Mouse (Mus musculus): ENCODE data around the gene Ndrg3. TPM values are rescaled to one million over a fixed set of nuclear protein-coding genes. Genes with fewer than 3 reads are reported as not detected.
"Not testable (repeated sequence)": the region's sequence is repeated elsewhere in the genome, so short reads cannot be mapped to it uniquely, and the experiment has no call there.

Gene Ndrg3
- polyA plus RNA-seq, 1 experiment: 81.0 TPM

- Histone ChIP-seq H3K27ac (ENCODE audit: insufficient read depth, low read depth, low read length) (no peak overlapping the region), H3K4me3 (ENCODE audit: insufficient read depth, low read length) (no peak overlapping the region), H3K4me1 (ENCODE audit: control insufficient read depth, insufficient read depth, low read length) (peaks cover 7% of the 10 kb centered on the region)
- TF ChIP-seq CTCF (IDR thresholded peaks at IDR 0.05; ENCODE audit: low read depth, low read length): no peak
- TF ChIP-seq POLR2A (IDR thresholded peaks at IDR 0.05; ENCODE audit: borderline replicate concordance, low read depth, low read length): no peak
These were observed 63.2 kb downstream of the Ndrg3 start for GRCm38 (mm10) chr2:156928606-156929005.

- peaks cover 7% of the 10 kb centered on the region for H3K4me1 ChIP-seq (ENCODE audit: control insufficient read depth, insufficient read depth, low read length)
- H3K27ac ChIP-seq (ENCODE audit: insufficient read depth, low read depth, low read length): no peak overlapping the region
These were observed 64.2 kb downstream of the Ndrg3 start for GRCm38 (mm10) chr2:156927663-156928062.

GRCm38 (mm10) chr2:156925611-156926010, 66.2 kb downstream of the Ndrg3 start:
- H3K4me3 ChIP-seq (ENCODE audit: insufficient read depth, low read length); H3K4me1 ChIP-seq (ENCODE audit: control insufficient read depth, insufficient read depth, low read length); H3K27ac ChIP-seq (ENCODE audit: insufficient read depth, low read depth, low read length): not testable (repeated sequence)

More at GRCm38 (mm10) chr2:156927663-156928062, 64.2 kb downstream of the Ndrg3 start:
- H3K4me3 ChIP-seq (ENCODE audit: insufficient read depth, low read length): no peak overlapping the region
- TF ChIP-seq POLR2A (IDR thresholded peaks at IDR 0.05; ENCODE audit: borderline replicate concordance, low read depth, low read length): no peak
- no peak for TF ChIP-seq CTCF (IDR thresholded peaks at IDR 0.05; ENCODE audit: low read depth, low read length)

- H3K4me3 ChIP-seq (ENCODE audit: insufficient read depth, low read length); H3K4me1 ChIP-seq (ENCODE audit: control insufficient read depth, insufficient read depth, low read length); H3K27ac ChIP-seq (ENCODE audit: insufficient read depth, low read depth, low read length): not testable (repeated sequence)
These were observed 66.8 kb downstream of the Ndrg3 start for GRCm38 (mm10) chr2:156925075-156925474.

GRCm38 (mm10) chr2:156924210-156924898, 67.5 kb downstream of the Ndrg3 start:
- no peak for TF ChIP-seq CTCF (IDR thresholded peaks at IDR 0.05; ENCODE audit: low read depth, low read length)
- TF ChIP-seq POLR2A (IDR thresholded peaks at IDR 0.05; ENCODE audit: borderline replicate concordance, low read depth, low read length): no peak
- H3K27ac ChIP-seq (ENCODE audit: insufficient read depth, low read depth, low read length): no peak overlapping the region
- H3K4me1 ChIP-seq (ENCODE audit: control insufficient read depth, insufficient read depth, low read length): peaks cover 7% of the 10 kb centered on the region
- H3K4me3 ChIP-seq (ENCODE audit: insufficient read depth, low read length): no peak overlapping the region

- H3K4me3 ChIP-seq (ENCODE audit: insufficient read depth, low read length): no peak overlapping the region
- TF ChIP-seq POLR2A (IDR thresholded peaks at IDR 0.05; ENCODE audit: borderline replicate concordance, low read depth, low read length): no peak
- no peak for TF ChIP-seq CTCF (IDR thresholded peaks at IDR 0.05; ENCODE audit: low read depth, low read length)
- H3K4me1 ChIP-seq (ENCODE audit: control insufficient read depth, insufficient read depth, low read length): peaks cover 7% of the 10 kb centered on the region
- H3K27ac ChIP-seq (ENCODE audit: insufficient read depth, low read depth, low read length): no peak overlapping the region
These were observed 68.8 kb downstream of the Ndrg3 start for GRCm38 (mm10) chr2:156923057-156923456.

- TF ChIP-seq POLR2A (IDR thresholded peaks at IDR 0.05; ENCODE audit: borderline replicate concordance, low read depth, low read length): no peak
- no peak overlapping the region for H3K27ac ChIP-seq (ENCODE audit: insufficient read depth, low read depth, low read length)
- H3K4me1 ChIP-seq (ENCODE audit: control insufficient read depth, insufficient read depth, low read length): peaks cover 6% of the 10 kb centered on the region
- no peak overlapping the region for H3K4me3 ChIP-seq (ENCODE audit: insufficient read depth, low read length)
These were observed 72.1 kb downstream of the Ndrg3 start for GRCm38 (mm10) chr2:156919796-156920195.

GRCm38 (mm10) chr2:156919191-156919590, 72.7 kb downstream of the Ndrg3 start:
- H3K4me3 ChIP-seq (ENCODE audit: insufficient read depth, low read length); H3K27ac ChIP-seq (ENCODE audit: insufficient read depth, low read depth, low read length); H3K4me1 ChIP-seq (ENCODE audit: control insufficient read depth, insufficient read depth, low read length): not testable (repeated sequence)

GRCm38 (mm10) chr2:156918562-156918961, 73.3 kb downstream of the Ndrg3 start:
- Histone ChIP-seq H3K4me3 (ENCODE audit: insufficient read depth, low read length) (no peak overlapping the region), H3K27ac (ENCODE audit: insufficient read depth, low read depth, low read length) (no peak overlapping the region), H3K4me1 (ENCODE audit: control insufficient read depth, insufficient read depth, low read length) (no peaks in the 10 kb centered on the region; the same call in 1 of the 2 replicates)
- TF ChIP-seq CTCF (IDR thresholded peaks at IDR 0.05; ENCODE audit: low read depth, low read length): no peak
- TF ChIP-seq POLR2A (IDR thresholded peaks at IDR 0.05; ENCODE audit: borderline replicate concordance, low read depth, low read length): no peak

- no peak overlapping the region for H3K27ac ChIP-seq (ENCODE audit: insufficient read depth, low read depth, low read length)
- TF ChIP-seq CTCF (IDR thresholded peaks at IDR 0.05; ENCODE audit: low read depth, low read length) (no peak), POLR2A (IDR thresholded peaks at IDR 0.05; ENCODE audit: borderline replicate concordance, low read depth, low read length) (no peak)
- H3K4me3 ChIP-seq (ENCODE audit: insufficient read depth, low read length): no peak overlapping the region
- no peaks in the 10 kb centered on the region; the same call in 1 of the 2 replicates for H3K4me1 ChIP-seq (ENCODE audit: control insufficient read depth, insufficient read depth, low read length)
These were observed 75.3 kb downstream of the Ndrg3 start for GRCm38 (mm10) chr2:156916419-156917125.
